Mouse (Mus musculus) hindbrain, postnatal 0 days (tissue): Measurements from ENCODE around the gene Tmem168. TPM values are rescaled to one million over a fixed set of nuclear protein-coding genes. Genes with fewer than 3 reads are reported as not detected.
A peak's percentile ranks its signal among the peaks of the same experiment; 100 is the strongest.

Experiments used
- ATAC-seq: fragments of 200-750 bp; cut with Nextera tagmentation; 2 replicates; pipeline ENCODE4 v1.8.0; 2017; ENCODE audit warnings: mild to moderate bottlenecking, moderate TSS enrichment, moderate library complexity
- DNase-seq: peaks from one replicate; pipeline ENCODE4 v3.0.0-alpha.2; 2015; ENCODE audit warnings: low spot score
- H3K27ac ChIP-seq: fragments of 300-500 bp; sonication (generic); 2 replicates; pipeline ENCODE4 v1.5.1; 2014; ENCODE audit warnings: mild to moderate bottlenecking
- H3K27me3 ChIP-seq: fragments of 300-500 bp; sonication (generic); 2 replicates; pipeline ENCODE4 v1.6.1; 2014; ENCODE audit warnings: low read length, mixed read lengths; ENCODE audit not compliant: insufficient read depth
- H3K36me3 ChIP-seq: fragments of 300-500 bp; sonication (generic); 2 replicates; pipeline ENCODE4 v1.6.1; 2014; ENCODE audit warnings: low read length, mixed read lengths; ENCODE audit not compliant: insufficient read depth
- H3K4me1 ChIP-seq: fragments of 300-500 bp; sonication (generic); 2 replicates; pipeline ENCODE4 v1.6.1; 2014; ENCODE audit warnings: antibody characterized with exemption, low read length, mixed read lengths; ENCODE audit not compliant: insufficient read depth
- H3K4me2 ChIP-seq: fragments of 300-500 bp; sonication (generic); 2 replicates; pipeline ENCODE4 v1.6.1; 2014; ENCODE audit warnings: low read depth, mild to moderate bottlenecking, low read length, moderate library complexity, mixed read lengths
- H3K4me3 ChIP-seq: fragments of 300-500 bp; sonication (generic); 2 replicates; pipeline ENCODE4 v1.5.1; 2014; ENCODE audit warnings: low read length
- H3K9ac ChIP-seq: fragments of 300-500 bp; sonication (generic); replicated peaks from 2 replicates; pipeline ENCODE4 v1.6.1; 2014; ENCODE audit warnings: mild to moderate bottlenecking, low read length, moderate library complexity, mixed read lengths
- H3K9me3 ChIP-seq: fragments of 300-500 bp; sonication (generic); 2 replicates; pipeline ENCODE4 v1.6.1; 2016; ENCODE audit warnings: low read length, mixed read lengths
- CTCF ChIP-seq: IDR thresholded peaks from 2 replicates; pipeline ENCODE4 v1.5.1; 2016; ENCODE audit warnings: antibody characterized with exemption, control low read depth, low read depth
- WGBS: fragments of 180-500 bp; shearing (Covaris S2); extraction: QIAGEN DNeasy Blood & Tissue Kit; methylation state at CpG from one replicate; pipeline ENCODE4 v1.1.7; 2014; 5-methylcytosine and 5-hydroxymethylcytosine counted together
- polyA plus RNA-seq: library from polyadenylated mRNA; unstranded; fragments of >200 nt; fragmentation: Nextera tagmentation; extraction: Ambion mirVana; gene quantifications from 2 replicates; pipeline ENCODE4 v1.2.1, GENCODE M21; 2015
- total RNA-seq: library from RNA; depleted of rRNA; stranded (reverse); fragments of >200 nt; gene quantifications from 2 replicates; pipeline ENCODE4 v1.2.3, GENCODE M21; 2014

Gene Tmem168
- total and polyA plus RNA-seq, 2 experiments from 2014 or later: 13.9 to 15.3 TPM

DNA sequence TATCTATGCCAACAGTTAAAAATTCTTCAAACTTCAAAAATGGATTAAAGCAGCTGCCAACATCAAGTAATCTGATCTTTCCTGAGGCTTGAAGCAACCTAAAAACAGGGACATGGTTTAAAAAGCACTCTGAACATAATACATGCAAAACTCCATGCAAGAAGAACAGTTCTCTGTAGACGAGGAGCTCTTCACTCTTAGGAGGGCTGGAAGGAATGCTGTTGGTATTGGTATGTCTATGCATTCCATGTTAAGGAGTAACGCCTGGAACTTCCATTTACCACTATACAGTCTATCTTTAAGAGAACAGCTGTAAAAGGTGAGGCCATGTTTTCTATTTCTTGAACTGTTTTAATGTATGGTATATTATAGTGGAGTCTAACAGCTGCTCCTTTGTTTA, 22.7 kb upstream of the Tmem168 start:
- no peak for DNase-seq
- Histone ChIP-seq H3K9ac (no peak overlapping the region), H3K9me3 (no peaks in the 10 kb centered on the region), H3K4me1 (no peaks in the 10 kb centered on the region), H3K27ac (no peak overlapping the region), H3K4me3 (no peak overlapping the region), H3K4me2 (no peak overlapping the region), H3K36me3 (peaks cover 6% of the 10 kb centered on the region; the same call in 1 of the 2 replicates), H3K27me3 (no peaks in the 10 kb centered on the region)
- ATAC-seq: no peak
- WGBS: 84% methylated on average over 2 of the region's 2 CpGs
- no peak for TF ChIP-seq CTCF

DNA sequence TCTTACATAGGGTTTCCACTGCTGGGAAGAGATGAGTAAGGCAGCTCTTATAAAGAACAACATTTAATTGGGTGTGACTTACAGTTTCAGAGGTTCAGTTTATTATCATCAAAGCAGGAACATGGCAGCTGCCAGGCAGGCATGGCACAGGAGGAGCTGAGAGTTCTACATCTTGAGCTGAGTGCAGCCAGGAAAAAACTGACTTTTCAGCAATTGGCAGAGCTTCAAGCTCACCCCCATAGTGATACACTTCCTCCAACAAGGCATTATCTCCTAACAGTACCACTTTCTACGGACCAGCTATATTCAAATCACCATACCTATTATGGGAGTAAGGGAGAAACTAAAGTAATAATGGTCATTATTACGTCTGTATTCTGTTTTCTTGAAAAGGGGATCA, 11.7 kb upstream of the Tmem168 start:
- no peaks in the 10 kb centered on the region for H3K9me3 ChIP-seq
- TF ChIP-seq CTCF: no peak
- no peak overlapping the region for H3K4me2 ChIP-seq
- ATAC-seq: no peak
- no peaks in the 10 kb centered on the region for H3K27me3 ChIP-seq
- H3K4me3 ChIP-seq: no peak overlapping the region
- no peak overlapping the region for H3K27ac ChIP-seq
- no peak overlapping the region for H3K9ac ChIP-seq
- H3K36me3 ChIP-seq: no peaks in the 10 kb centered on the region
- WGBS: 78% methylated on average over 2 of the region's 2 CpGs
- DNase-seq: no peak
- H3K4me1 ChIP-seq: no peaks in the 10 kb centered on the region

DNA sequence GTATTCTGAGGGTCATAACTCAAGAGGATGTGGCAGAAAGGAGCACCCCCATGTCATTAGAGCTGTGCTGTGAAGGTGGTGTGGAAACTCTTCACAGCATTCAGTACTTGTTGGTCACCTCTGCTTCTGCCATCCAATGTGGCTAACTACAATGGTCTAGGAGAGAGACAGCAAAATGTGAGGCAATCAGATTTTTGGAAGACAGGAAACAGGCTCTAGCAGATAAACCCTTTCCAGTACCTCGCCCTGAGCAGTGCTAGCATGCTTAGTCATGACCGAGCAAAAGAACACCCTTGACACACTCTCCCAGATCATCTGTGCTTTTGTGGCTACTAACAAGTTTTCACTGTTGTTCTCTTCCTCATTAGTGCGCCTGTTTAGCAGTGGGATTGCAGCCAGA, 9.2 kb upstream of the Tmem168 start:
- Histone ChIP-seq H3K9ac (no peak overlapping the region), H3K4me2 (no peak overlapping the region), H3K4me1 (no peaks in the 10 kb centered on the region), H3K27ac (no peak overlapping the region), H3K36me3 (no peaks in the 10 kb centered on the region), H3K9me3 (no peaks in the 10 kb centered on the region), H3K27me3 (no peaks in the 10 kb centered on the region), H3K4me3 (no peak overlapping the region)
- DNase-seq (no peak), ATAC-seq (no peak)
- WGBS: 94% methylated on average over 3 of the region's 3 CpGs
- no peak for TF ChIP-seq CTCF

DNA sequence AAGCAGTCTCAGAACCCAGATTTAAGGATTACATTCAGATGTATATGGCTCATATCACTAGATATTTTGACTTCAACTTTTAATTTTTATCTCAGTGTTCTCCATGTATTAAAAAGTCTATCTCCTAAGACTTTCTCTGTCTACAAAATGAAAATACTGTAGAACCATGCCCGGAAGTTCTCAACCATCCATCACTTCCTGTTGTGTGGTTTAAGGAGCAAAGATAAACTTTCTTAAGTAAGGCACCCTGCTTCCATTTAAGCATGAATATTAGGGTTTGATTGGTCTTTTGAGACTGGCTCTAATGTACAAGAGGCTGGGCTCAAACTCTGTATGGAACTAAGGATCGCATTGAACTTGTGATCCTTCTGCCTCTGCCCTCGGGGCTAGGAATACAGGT, 6.7 kb upstream of the Tmem168 start:
- no peak for TF ChIP-seq CTCF
- Histone ChIP-seq H3K9ac (no peak overlapping the region), H3K36me3 (no peaks in the 10 kb centered on the region), H3K4me3 (no peak overlapping the region), H3K27me3 (no peaks in the 10 kb centered on the region), H3K4me2 (no peak overlapping the region), H3K4me1 (no peaks in the 10 kb centered on the region), H3K27ac (no peak overlapping the region), H3K9me3 (no peaks in the 10 kb centered on the region)
- ATAC-seq (no peak), DNase-seq (no peak)
- WGBS: 94% methylated on average over 3 of the region's 3 CpGs

DNA sequence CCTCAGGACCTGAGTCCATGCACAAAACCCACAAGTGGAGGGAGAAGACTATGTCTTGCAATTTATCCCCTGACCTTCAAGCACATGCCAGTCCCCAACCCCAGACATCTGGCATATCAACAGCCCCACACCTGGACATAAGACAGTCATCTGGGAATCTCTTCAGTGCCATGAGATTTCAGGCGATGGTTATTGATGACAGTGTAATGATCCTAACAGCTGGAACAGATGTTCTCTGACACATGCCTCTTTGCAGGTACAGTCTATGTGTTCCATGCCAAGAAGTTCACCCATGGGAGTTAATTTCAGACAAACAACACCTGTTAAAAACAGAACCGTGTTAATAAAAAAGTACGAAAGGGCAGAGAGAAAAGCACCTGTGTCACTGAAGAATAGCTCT, 5.8 kb upstream of the Tmem168 start:
- Histone ChIP-seq H3K9ac (no peak overlapping the region), H3K9me3 (no peaks in the 10 kb centered on the region), H3K4me2 (no peak overlapping the region), H3K4me1 (no peaks in the 10 kb centered on the region), H3K27ac (no peak overlapping the region), H3K4me3 (no peak overlapping the region), H3K36me3 (no peaks in the 10 kb centered on the region), H3K27me3 (no peaks in the 10 kb centered on the region)
- 81% methylated on average over 3 of the region's 3 CpGs for WGBS
- ATAC-seq: no peak
- DNase-seq: peak; percentile 10
- no peak for TF ChIP-seq CTCF

DNA sequence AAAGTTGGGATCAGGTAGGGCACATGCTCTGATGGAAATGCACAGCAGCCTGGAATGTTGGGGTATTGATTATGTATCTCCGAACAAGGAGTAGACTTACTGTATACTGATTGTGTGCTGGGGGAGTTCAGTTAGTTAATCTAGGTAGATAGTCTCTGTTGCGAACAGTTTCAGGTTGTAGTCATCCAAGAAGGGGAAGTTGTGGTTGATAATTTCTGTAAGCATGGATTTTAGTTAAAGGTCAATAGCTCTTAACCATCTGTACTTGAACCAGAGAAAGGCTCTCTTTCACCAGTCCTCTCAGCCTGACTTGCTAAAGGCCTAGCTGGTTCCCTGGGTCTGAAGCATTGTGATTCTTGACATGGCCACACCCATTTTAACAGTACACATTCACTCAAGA, 3.0 kb upstream of the Tmem168 start:
- no peak for TF ChIP-seq CTCF
- no peaks in the 10 kb centered on the region for H3K27me3 ChIP-seq
- DNase-seq: no peak
- no peak overlapping the region for H3K4me2 ChIP-seq
- peaks cover 8% of the 10 kb centered on the region for H3K4me1 ChIP-seq
- H3K4me3 ChIP-seq: no peak overlapping the region
- WGBS: 98% methylated on average over 2 of the region's 2 CpGs
- no peaks in the 10 kb centered on the region for H3K36me3 ChIP-seq
- ATAC-seq: no peak
- no peaks in the 10 kb centered on the region for H3K9me3 ChIP-seq
- no peak overlapping the region for H3K27ac ChIP-seq
- no peak overlapping the region for H3K9ac ChIP-seq

DNA sequence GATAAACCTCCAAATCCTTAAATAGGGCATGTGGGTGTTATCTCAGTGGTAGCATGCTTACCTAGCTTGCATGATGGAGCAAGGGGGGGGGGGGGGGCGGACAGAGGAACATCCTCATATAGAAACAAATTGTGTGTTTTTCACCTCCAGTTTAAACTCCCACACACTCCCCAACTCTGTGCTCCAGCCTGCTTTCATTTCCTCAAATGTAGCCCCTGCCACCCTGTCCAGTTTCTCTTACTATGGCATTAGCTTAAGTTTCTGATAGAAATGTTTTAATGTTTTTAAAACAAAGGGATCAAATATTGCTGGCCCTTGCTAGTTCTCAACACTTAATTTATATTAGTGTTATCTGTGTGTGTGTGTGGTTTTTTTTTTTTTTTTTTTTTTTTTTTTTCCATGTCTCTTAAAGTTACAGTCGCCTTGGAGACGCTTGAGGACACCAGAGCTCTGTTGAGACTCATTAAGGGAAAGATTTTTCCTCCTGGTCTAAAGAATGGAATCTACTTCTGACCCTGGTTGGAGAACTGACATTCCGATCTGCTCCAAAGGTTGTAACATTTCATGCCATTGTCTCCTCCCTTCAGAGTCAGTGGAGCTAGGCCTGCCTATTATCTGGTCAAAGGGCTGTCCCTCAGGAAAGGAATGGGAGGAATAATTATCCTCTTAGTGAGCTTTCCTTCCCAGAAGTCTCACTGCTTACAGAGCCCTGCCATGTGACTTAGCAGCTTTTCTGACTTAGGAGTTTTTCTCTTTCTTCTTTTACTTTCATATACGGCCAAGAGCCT, 1.6 kb upstream of the Tmem168 start:
- Histone ChIP-seq H3K9ac (no peak overlapping the region), H3K4me1 (peaks cover 12% of the 10 kb centered on the region), H3K4me2 (no peak overlapping the region), H3K27me3 (no peaks in the 10 kb centered on the region), H3K36me3 (no peaks in the 10 kb centered on the region), H3K27ac (no peak overlapping the region), H3K4me3 (no peak overlapping the region), H3K9me3 (no peaks in the 10 kb centered on the region)
- TF ChIP-seq CTCF: no peak
- DNase-seq: no peak
- 53% methylated on average over 5 of the region's 5 CpGs for WGBS
- ATAC-seq: no peak
